Mouse (Mus musculus) urinary bladder, postnatal 10 days (tissue): ENCODE measurements around the gene Zfp324.

Experiments
- DNase-seq: peaks from one replicate; pipeline ENCODE4 v3.0.0; 2022; ENCODE audit warnings: low spot score

Gene Zfp324

GRCm38 (mm10) chr7:13009143-13010004 lies 43.7 kb downstream of the Zfp324 start:
- peak; percentile 68 for DNase-seq

DNA sequence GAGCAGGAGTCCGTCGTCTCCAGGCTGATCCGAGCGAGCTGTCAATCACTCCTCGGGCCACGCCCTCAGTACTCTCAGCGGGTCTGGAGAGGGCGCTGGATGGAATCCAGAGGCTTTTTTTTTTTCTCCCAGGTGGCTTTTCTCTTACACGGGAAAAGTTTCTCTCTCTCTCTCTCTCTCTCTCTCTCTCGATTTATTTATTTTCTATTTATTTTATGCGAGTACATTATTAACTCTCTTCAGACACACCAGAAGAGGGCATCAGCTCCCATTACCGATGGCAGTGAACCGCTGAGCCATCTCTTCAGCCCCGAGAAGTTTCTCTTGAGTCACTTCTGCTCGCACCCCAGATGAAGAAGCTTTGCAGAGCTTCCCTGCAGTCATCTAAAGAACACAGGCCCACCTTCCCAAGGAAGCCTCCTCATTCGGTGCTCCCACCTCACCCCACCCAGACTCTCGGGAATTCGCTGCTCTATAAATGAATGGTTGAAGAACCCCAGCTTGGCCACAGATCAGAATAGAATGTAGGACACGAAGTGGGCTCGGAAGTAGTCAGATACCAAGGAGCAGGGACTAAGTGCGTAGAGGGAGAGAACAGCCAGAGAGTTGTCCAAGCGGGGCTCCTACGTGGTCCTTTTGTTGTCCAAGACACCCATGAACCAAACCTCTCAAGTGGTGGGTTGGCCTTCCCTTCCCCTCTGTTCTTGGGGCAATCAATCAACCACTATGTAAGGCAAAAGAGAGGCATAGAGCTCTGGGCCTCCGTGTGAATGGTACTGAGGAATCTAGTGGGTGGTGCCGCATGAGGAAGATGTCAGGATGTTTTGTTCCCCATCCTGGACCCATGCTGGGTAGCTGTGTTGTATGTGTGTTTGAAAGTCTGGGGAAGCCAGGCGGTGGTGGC lies 44.6 kb downstream of the Zfp324 start, which contains the start of gene Zbtb45:
TSS of gene Zbtb45 (minus strand) at position 30 of the 904 bp plus-strand sequence.
- DNase-seq: no peak

DNA sequence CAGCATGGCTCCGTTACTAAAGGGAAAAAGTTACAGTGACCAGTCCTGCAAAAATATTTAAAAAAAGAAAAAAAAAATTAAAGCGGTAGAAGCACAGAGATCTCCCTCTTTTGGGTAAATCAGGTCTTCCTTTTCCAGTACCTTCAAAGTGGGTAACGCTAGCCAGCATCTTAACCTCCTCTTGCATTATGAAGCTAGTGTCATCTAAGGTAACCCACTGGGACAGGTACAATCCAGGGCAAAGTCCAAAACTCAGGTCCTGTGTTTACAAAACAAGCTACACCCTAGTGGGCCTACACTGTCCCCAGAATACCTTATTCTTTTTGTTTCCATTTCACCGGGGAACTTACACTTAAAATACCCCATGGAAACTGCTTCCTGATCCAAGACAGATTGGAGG lies 48.0 kb downstream of the Zfp324 start:
- no peak for DNase-seq

DNA sequence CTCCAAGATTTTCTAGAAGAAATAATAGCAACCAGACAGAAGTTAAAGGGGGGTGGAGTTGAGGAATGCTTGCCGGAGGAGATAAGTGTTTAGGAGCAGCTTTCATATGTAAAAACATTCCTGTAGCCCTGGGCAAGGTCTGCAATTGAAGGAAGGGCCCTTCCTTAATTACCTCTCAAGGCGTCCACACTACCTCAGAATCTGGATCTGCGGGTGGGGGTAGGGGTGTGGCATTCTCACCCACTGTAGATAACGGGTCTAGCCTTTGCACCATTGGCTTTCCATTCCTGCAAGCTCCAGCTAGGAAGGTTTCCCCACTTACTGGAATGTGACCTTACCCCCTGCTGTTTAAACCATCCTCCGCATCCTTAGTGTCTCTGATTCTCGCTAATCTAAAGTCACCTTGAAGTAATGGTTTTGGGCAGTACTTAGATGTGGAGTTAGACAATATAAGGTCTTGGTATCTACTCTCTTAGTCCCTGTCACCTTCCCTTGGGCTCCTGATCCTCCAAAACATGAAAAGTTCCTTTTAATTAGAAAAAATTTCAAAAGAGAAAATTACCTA lies 48.7 kb downstream of the Zfp324 start:
- no peak for DNase-seq

GRCm38 (mm10) chr7:13015217-13015616 lies 49.6 kb downstream of the Zfp324 start:
- no peak for DNase-seq

GRCm38 (mm10) chr7:13022773-13023535 lies 57.3 kb downstream of the Zfp324 start:
- peak; percentile 32 for DNase-seq
